Mouse (Mus musculus) urinary bladder, adult 18-20 months (tissue): ENCODE measurements around the gene Fam89b.

ENCODE experiments used
- DNase-seq, 2 experiments: peaks; one replicate each; pipeline ENCODE4 v3.0.0; 2022; ENCODE audit warnings: low spot score in 2 of 2, mixed read lengths in 2 of 2

The Fam89b gene

GRCm38 (mm10) chr19:5729444-5729815 lies at the start of gene Fam89b:
TSS of gene Fam89b (minus strand) at chr19:5729653.
- peak; percentile 82 to 90 for DNase-seq

- no peak for DNase-seq
These were observed 48.9 kb upstream of the Fam89b start for GRCm38 (mm10) chr19:5778312-5778711.

GRCm38 (mm10) chr19:5777387-5778032 lies 48.1 kb upstream of the Fam89b start:
- no peak for DNase-seq

- DNase-seq, result peak; percentile 95 to 98
These were observed 41.7 kb upstream of the Fam89b start, which contains the start of gene Scyl1 for GRCm38 (mm10) chr19:5770925-5771860. TSS of gene Scyl1 (minus strand) at chr19:5771419.

- no peak for DNase-seq
These were observed 40.9 kb upstream of the Fam89b start for GRCm38 (mm10) chr19:5770311-5770710.

- DNase-seq, result no peak
These were observed 37.8 kb upstream of the Fam89b start for GRCm38 (mm10) chr19:5767271-5767670.

- no peak for DNase-seq
These were observed 33.7 kb upstream of the Fam89b start for GRCm38 (mm10) chr19:5763163-5763562.

GRCm38 (mm10) chr19:5758878-5759403 lies 29.5 kb upstream of the Fam89b start:
- DNase-seq, result no peak

- DNase-seq, result no peak
These were observed 27.7 kb upstream of the Fam89b start for GRCm38 (mm10) chr19:5756991-5757636.

GRCm38 (mm10) chr19:5756321-5756985 lies 27.0 kb upstream of the Fam89b start:
- no peak for DNase-seq

- DNase-seq, result no peak
These were observed 22.3 kb upstream of the Fam89b start for GRCm38 (mm10) chr19:5751742-5752141.

GRCm38 (mm10) chr19:5750951-5751350 lies 21.5 kb upstream of the Fam89b start:
- no peak for DNase-seq

- no peak for DNase-seq
These were observed 20.0 kb upstream of the Fam89b start for GRCm38 (mm10) chr19:5749476-5749875.

GRCm38 (mm10) chr19:5746907-5747363 lies 17.5 kb upstream of the Fam89b start:
- no peak for DNase-seq

- DNase-seq, result no peak
These were observed 16.6 kb upstream of the Fam89b start for GRCm38 (mm10) chr19:5745756-5746710.

- no peak for DNase-seq
These were observed 14.1 kb upstream of the Fam89b start for GRCm38 (mm10) chr19:5743576-5743975.

- DNase-seq, result no peak
These were observed 12.8 kb upstream of the Fam89b start for GRCm38 (mm10) chr19:5742241-5742641.

GRCm38 (mm10) chr19:5741641-5742240 lies 12.3 kb upstream of the Fam89b start:
- peak; percentile 65 to 79 for DNase-seq
